Mouse (Mus musculus) limb, embryonic 10.5 days (tissue): ENCODE results near the gene Asxl1. TPM values are rescaled to one million over a fixed set of nuclear protein-coding genes. Genes with fewer than 3 reads are reported as not detected.
"Not testable (repeated sequence)": the region's sequence is repeated elsewhere in the genome, so short reads cannot be mapped to it uniquely, and the experiment has no call there.

Experiments
- DNase-seq: peaks from one replicate; pipeline ENCODE4 v3.0.0-alpha.2; 2017; ENCODE audit warnings: low spot score
- H3K27ac ChIP-seq: fragments of 300-500 bp; sonication (generic); 2 replicates; pipeline ENCODE4 v1.5.1; 2016; ENCODE audit warnings: mild to moderate bottlenecking
- H3K27me3 ChIP-seq: fragments of 300-500 bp; sonication (generic); 2 replicates; pipeline ENCODE4 v1.6.1; 2016; ENCODE audit warnings: low read depth, mild to moderate bottlenecking; ENCODE audit not compliant: poor library complexity, severe bottlenecking
- H3K36me3 ChIP-seq: fragments of 300-500 bp; sonication (generic); 2 replicates; pipeline ENCODE4 v1.6.1; 2016; ENCODE audit warnings: mild to moderate bottlenecking, moderate library complexity
- H3K4me1 ChIP-seq: fragments of 300-500 bp; sonication (generic); 2 replicates; pipeline ENCODE4 v1.6.1; 2016
- H3K4me3 ChIP-seq: fragments of 300-500 bp; sonication (generic); 2 replicates; pipeline ENCODE4 v1.5.1; 2016; ENCODE audit warnings: mild to moderate bottlenecking, moderate library complexity
- H3K9me3 ChIP-seq: fragments of 300-500 bp; sonication (generic); replicated peaks from 2 replicates; pipeline ENCODE4 v1.6.1; 2016; ENCODE audit warnings: mild to moderate bottlenecking
- WGBS: fragments of 180-500 bp; shearing (Covaris S2); methylation state at CpG from one replicate; pipeline ENCODE4 v1.1.7; 2016; 5-methylcytosine and 5-hydroxymethylcytosine counted together
- polyA plus RNA-seq: library from polyadenylated mRNA; unstranded; fragments of >200 nt; fragmentation: Nextera tagmentation; extraction: Ambion mirVana; gene quantifications from 2 replicates; pipeline ENCODE4 v1.2.1, GENCODE M21; 2016

The Asxl1 gene
- polyA plus RNA-seq, 1 experiment from 2014 or later: 17.0 TPM

DNA sequence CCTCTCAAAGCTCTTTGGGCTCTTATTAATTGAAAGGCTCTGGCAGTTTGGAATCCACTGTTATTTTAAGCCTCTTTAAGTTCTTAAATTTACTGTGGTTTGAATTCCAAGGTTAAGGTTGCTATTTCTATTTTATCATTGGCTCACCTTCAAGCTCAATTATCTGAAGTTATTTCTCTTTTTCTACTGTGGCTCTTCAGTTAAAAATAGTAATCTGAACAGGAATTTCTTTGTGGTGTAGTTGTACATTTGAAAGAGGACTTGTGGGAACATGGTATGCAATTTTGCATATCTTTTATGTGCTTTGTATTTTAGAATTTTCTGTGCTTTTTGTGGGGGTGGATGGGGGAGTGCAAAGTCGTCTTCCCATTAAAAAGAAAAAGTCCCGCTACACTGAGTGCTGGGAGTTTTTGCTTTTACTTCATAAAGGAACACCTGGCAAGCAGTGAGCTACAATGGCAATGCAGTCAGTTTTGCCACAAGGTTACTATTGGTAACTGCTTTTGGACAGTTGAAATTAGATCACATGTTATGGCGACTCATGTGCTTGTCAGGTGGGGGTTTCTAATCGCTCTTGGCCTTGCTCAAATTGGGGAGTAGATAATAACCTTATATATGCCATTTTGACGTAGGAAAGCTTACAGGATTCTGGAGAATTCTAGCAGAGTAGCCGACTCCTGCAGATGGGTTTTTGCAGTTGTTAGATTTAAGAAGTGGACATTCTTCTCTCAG, 2.6 kb downstream of the Asxl1 start:
- no peaks in the 10 kb centered on the region for H3K9me3 ChIP-seq
- DNase-seq: no peak
- H3K27ac ChIP-seq: no peak overlapping the region
- peaks cover 40% of the 10 kb centered on the region for H3K36me3 ChIP-seq
- peak overlapping the region; percentile 93 for H3K4me3 ChIP-seq
- 83% methylated on average over 6 of the region's 6 CpGs for WGBS
- H3K4me1 ChIP-seq: peaks cover 39% of the 10 kb centered on the region
- no peaks in the 10 kb centered on the region for H3K27me3 ChIP-seq

DNA sequence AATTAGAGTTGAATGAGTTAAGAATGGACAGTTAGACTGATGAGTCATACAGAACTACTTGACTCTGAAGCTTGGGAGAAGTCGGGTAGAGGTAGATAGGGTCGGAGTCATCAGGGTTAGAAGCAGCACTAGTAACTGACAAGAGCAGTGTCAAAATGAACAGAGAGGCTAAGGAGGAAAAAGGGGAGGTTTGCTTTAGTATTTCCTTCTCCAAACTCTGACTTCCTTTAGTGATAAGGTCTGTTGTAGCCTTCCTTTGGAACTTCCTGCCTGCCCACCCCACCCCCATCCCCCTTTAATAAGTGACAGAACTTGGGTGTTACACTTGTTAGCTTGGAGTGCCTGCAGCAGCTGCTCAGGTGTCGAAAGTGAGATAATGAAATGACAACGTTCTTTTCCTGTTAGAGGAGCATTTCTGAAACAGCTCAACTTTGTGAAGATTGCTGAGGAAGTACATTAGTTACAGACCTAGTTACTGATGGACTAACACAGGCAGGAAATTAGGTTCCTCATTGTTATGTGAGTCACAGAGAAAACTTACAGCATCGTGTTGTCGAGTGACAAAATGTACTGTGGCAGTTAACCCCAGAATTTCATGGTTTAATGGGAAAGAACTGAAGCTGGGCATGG, 5.0 kb downstream of the Asxl1 start:
- Histone ChIP-seq H3K4me3 (no peak overlapping the region), H3K27me3 (no peaks in the 10 kb centered on the region), H3K9me3 (no peaks in the 10 kb centered on the region), H3K4me1 (peaks cover 32% of the 10 kb centered on the region), H3K27ac (no peak overlapping the region), H3K36me3 (peaks cover 60% of the 10 kb centered on the region)
- 58% methylated on average over 6 of the region's 6 CpGs for WGBS
- DNase-seq: no peak

DNA sequence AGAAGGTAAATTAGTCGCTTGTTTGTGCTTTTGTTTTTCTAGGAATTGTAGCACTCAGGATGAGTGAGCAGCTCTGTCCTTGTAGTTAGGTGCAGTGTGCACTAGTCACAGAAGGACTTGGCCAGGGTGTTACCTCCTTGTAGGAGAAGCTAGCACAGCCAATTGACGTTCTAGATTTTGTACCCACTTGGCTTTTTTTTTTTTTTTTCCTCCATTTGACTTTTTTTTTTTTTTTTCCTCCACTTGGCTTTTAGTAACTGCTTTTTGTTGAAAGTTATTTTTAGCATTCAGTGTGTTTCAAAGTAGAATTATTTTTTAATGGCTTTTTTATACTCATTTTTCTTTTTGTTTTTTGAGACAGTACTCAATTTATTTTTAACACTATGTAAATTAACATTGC, 9.0 kb downstream of the Asxl1 start:
- H3K9me3 ChIP-seq: no peaks in the 10 kb centered on the region
- no peak for DNase-seq
- H3K4me1 ChIP-seq: peaks cover 11% of the 10 kb centered on the region
- H3K27me3 ChIP-seq: no peaks in the 10 kb centered on the region
- H3K36me3 ChIP-seq: peaks cover 93% of the 10 kb centered on the region
- 90% methylated on average over 2 of the region's 2 CpGs for WGBS
- no peak overlapping the region for H3K27ac ChIP-seq
- H3K4me3 ChIP-seq: no peak overlapping the region

DNA sequence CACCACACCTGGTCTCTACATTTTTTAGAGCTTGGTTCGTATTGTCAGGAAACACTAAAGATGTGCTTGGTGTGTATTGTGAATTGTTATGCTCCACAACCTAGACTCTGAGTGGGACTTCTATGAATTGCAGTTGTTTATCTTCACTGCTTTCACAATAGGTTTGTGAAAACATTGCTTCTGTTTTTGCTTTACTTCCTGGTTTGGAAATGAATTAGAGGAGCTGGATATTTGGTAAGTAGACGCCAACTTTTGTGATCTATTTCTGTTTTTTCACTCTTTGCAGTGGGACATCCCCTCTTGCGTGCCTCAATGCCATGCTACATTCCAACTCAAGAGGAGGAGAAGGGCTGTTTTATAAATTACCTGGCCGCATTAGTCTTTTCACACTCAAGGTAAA, 11.2 kb downstream of the Asxl1 start:
- H3K27ac ChIP-seq: no peak overlapping the region
- H3K4me3 ChIP-seq: no peak overlapping the region
- DNase-seq: no peak
- WGBS: 97% methylated on average over 4 of the region's 4 CpGs
- no peaks in the 10 kb centered on the region for H3K27me3 ChIP-seq
- H3K36me3 ChIP-seq: peaks cover 99% of the 10 kb centered on the region
- H3K9me3 ChIP-seq: no peaks in the 10 kb centered on the region
- no peaks in the 10 kb centered on the region for H3K4me1 ChIP-seq

DNA sequence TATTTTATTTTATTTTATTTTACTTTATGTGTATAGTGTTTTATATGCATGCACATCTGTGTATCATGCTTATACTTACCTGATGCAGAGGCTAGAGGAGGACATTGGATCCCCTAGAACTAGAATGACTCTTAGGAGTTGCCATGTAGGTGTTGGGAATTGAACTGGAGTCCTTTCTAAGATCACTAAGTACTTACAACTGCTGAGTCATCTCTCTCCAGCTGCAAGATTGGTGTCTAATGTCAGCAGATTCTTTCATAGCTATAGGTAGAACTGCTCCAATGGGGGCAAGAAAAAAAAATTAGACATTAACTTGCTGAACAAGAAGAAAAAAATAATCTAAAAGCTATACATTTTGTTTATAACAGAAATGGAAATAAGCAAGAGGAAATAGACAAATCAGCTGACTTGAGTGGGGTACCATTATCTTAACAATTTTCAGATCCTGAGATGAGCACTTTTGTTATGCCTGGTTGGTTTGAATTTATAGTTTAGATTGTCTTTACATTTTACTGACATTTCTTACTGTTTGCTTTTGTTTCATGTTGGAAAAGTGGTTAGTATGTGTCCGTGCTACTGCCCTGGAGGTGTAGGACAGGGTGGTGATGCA, 15.6 kb downstream of the Asxl1 start:
- 94% methylated on average over 1 of the region's 1 CpGs for WGBS
- H3K4me1 ChIP-seq: no peaks in the 10 kb centered on the region

DNA sequence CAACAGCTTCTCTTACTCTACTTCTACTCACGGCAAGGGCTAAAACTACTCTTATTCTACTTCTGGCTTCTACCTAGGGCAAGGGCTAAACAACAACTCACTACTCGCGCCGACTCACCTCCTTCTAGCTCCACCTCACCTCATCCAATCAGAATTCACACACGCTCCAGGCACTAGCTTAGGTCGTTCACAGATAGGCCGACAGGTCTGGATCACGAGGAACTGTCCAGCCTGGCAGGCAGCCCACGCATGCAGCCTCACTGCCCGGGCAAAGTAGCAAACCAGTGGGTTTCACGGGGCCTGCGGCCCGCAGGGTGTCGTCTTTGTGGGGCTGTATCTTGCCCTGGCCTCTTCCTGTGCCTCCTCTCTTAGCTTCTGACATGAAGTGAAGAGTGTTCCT, 18.9 kb downstream of the Asxl1 start:
- not testable (repeated sequence) for H3K27me3 ChIP-seq, H3K4me3 ChIP-seq, H3K9me3 ChIP-seq, DNase-seq, H3K27ac ChIP-seq, H3K4me1 ChIP-seq
- WGBS: 94% methylated on average over 14 of the region's 14 CpGs
- peaks cover 97% of the 10 kb centered on the region for H3K36me3 ChIP-seq

More for the DNA sequence above, 15.6 kb downstream of the Asxl1 start:
- Histone ChIP-seq H3K36me3 (peaks cover 97% of the 10 kb centered on the region), H3K9me3 (no peaks in the 10 kb centered on the region), H3K4me3 (no peak overlapping the region), H3K27ac (no peak overlapping the region), H3K27me3 (no peaks in the 10 kb centered on the region)
- no peak for DNase-seq

DNA sequence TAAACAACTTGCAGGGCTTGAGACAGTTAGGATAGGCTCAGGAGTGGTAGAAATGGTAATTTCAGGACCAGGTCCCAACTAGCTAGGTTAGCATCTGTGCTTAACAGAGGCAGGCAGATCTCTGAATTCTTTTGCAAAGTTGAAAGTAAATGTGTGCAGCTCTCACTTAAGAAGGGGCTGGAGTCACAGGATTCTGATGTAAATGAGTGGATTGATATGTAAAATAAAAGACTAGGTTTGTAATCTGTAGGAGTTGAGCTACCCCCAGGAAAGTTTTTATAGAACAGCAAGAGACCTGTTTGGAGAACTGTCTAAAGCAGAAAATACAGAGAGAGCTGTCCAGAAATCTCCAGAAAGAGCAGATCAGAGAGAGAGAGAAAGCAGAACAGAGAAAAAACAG, 25.2 kb downstream of the Asxl1 start:
- DNase-seq: no peak
- no peaks in the 10 kb centered on the region for H3K27me3 ChIP-seq
- H3K4me1 ChIP-seq: no peaks in the 10 kb centered on the region
- peaks cover 74% of the 10 kb centered on the region for H3K36me3 ChIP-seq
- H3K9me3 ChIP-seq: no peaks in the 10 kb centered on the region
- H3K27ac ChIP-seq: no peak overlapping the region
- no peak overlapping the region for H3K4me3 ChIP-seq

DNA sequence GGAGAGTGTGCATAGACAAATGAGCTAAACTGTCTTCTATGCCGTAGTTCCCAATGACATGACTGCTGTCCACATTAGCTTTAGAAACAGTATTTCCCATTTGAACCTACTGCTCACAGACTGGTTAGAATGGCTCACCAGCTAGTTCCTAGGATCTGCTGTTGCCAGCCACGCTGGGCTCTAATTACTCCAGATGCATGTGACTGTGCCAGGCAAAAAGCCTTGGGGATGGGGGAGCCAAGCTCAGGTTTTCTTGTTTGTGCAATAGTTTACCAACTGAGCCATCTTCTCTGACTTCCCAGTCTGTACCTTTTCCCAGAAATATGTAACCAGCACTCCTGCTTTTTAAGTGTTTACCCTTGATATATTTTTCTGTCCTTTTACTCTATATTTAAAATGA, 29.8 kb downstream of the Asxl1 start:
- WGBS: 90% methylated on average over 2 of the region's 2 CpGs
- Histone ChIP-seq H3K27ac (no peak overlapping the region), H3K9me3 (no peaks in the 10 kb centered on the region), H3K4me3 (no peak overlapping the region), H3K4me1 (no peaks in the 10 kb centered on the region), H3K36me3 (peaks cover 67% of the 10 kb centered on the region), H3K27me3 (no peaks in the 10 kb centered on the region)
- no peak for DNase-seq

DNA sequence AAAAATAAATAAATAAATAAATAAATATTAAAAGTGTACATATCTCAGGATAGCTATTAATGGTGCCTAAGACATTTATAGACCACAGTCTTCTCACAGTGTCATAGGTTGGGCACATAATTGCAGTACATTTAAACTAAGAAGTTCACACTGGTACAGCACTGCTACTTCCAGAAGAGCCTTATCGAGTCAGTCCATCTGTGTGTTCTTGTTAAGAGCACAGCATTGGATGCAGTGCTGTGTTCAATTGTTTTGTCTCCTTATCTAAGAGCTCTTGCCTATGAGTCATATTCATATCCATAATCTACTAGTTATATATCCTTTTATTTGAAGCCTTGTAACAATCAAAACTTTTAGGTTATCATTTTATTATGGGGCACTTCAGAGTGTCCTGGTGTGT, 34.9 kb downstream of the Asxl1 start:
- no peaks in the 10 kb centered on the region for H3K9me3 ChIP-seq
- no peaks in the 10 kb centered on the region for H3K4me1 ChIP-seq
- no peak for DNase-seq
- no peaks in the 10 kb centered on the region for H3K27me3 ChIP-seq
- H3K36me3 ChIP-seq: peaks cover 89% of the 10 kb centered on the region
- no peak overlapping the region for H3K27ac ChIP-seq
- H3K4me3 ChIP-seq: no peak overlapping the region
- WGBS: 98% methylated on average over 1 of the region's 1 CpGs

DNA sequence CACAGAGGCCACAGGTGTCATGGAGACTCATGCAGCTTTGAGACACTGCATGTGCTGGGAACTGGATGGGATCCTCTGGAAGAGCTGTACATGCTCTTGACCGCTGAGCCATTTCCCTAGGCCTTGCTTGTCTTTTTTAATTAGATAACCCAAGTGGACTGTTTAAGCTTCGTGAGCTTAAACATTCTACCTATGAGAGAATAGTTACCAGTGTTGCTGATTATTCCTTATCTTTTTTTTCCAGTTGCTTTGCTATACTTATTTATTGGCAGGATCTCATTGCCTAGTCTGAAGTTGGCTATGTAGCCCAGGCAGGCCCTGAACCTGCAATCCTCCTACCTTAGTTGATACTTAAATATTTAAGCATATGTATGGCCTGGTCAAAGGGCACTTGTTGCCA, 44.2 kb downstream of the Asxl1 start:
- peaks cover 95% of the 10 kb centered on the region for H3K36me3 ChIP-seq
- WGBS: 96% methylated on average over 2 of the region's 2 CpGs

DNA sequence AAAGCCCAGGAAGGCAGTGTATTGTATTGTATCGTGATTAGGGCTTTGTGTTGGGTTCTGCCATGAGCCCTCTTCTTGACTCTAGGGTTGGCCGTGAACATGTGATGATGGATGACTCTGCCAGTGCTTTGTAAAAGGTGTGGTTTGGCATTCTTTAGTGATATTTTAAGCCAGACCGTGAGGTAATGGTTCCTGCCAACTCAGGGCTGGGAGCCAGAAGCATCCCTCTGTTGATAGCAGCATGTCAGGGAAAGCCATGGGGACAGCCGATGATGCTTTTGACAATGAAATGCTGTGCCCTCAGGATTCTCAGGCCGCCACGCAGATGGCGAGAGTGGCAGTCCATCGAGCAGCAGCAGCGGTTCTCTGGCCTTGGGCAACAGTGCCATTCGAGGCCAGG, 47.4 kb downstream of the Asxl1 start:
- no peak overlapping the region for H3K4me3 ChIP-seq
- peaks cover 99% of the 10 kb centered on the region for H3K36me3 ChIP-seq
- H3K4me1 ChIP-seq: no peaks in the 10 kb centered on the region
- no peak for DNase-seq
- no peak overlapping the region for H3K27ac ChIP-seq
- H3K9me3 ChIP-seq: no peaks in the 10 kb centered on the region
- WGBS: 95% methylated on average over 10 of the region's 10 CpGs
- H3K27me3 ChIP-seq: no peaks in the 10 kb centered on the region

More for the DNA sequence above, 44.2 kb downstream of the Asxl1 start:
- H3K27ac ChIP-seq: no peak overlapping the region
- H3K4me3 ChIP-seq: no peak overlapping the region
- no peaks in the 10 kb centered on the region for H3K9me3 ChIP-seq
- H3K27me3 ChIP-seq: no peaks in the 10 kb centered on the region
- DNase-seq: no peak
- H3K4me1 ChIP-seq: no peaks in the 10 kb centered on the region

DNA sequence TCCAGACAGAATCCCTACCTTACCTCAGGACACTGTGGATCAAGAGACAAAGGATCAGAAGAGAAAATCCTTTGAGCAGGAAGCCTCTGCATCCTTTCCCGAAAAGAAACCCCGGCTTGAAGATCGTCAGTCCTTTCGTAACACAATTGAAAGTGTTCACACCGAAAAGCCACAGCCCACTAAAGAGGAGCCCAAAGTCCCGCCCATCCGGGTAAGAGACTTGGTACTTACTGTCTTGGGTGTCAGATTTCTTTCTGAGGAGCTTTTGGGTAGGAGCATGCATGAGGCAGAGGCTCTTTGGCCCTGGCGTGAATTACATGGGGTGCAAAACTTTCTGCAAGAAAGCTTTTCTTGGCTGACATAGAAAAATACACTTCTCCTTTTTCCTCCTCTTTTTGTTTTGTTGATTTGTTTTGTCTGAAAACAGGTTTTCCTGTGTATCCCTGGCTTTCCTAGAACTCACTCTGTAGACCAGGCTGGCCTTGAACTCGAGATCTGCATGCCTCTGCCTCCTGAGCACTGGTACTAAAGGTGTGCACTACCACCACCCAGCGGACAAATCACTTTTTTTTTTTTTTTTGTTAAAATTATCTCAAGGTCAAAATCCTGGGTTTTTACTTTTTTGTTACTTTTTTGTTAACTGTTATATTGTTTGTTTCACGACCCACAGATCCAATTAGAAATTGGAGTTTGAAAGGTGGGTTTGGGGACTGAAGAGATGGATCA, 52.3 kb downstream of the Asxl1 start:
- Histone ChIP-seq H3K4me3 (no peak overlapping the region), H3K9me3 (no peaks in the 10 kb centered on the region), H3K27me3 (no peaks in the 10 kb centered on the region), H3K36me3 (peaks cover 98% of the 10 kb centered on the region), H3K27ac (no peak overlapping the region), H3K4me1 (no peaks in the 10 kb centered on the region)
- DNase-seq: no peak
- 90% methylated on average over 11 of the region's 11 CpGs for WGBS

DNA sequence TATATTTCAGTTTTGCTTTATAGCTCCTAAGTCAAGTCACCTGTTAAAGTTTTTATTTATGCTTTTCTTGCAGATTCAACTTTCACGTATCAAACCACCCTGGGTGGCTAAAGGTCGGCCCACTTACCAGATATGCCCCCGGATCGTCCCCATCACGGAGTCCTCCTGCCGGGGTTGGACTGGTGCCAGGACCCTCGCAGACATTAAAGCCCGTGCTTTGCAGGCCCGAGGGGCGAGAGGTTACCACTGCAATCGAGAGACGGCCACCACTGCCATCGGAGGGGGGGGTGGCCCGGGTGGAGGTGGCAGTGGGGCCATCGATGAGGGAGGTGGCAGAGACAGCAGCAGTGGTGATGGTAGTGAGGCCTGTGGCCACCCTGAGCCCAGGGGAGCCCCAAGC, 53.5 kb downstream of the Asxl1 start:
- Histone ChIP-seq H3K4me1 (no peaks in the 10 kb centered on the region), H3K27me3 (no peaks in the 10 kb centered on the region), H3K36me3 (peaks cover 91% of the 10 kb centered on the region), H3K4me3 (no peak overlapping the region), H3K27ac (no peak overlapping the region), H3K9me3 (no peaks in the 10 kb centered on the region)
- no peak for DNase-seq
- 92% methylated on average over 15 of the region's 15 CpGs for WGBS
